Mouse (Mus musculus): ENCODE measurements around the gene Tcf7l1.

- TF ChIP-seq CTCF (IDR thresholded peaks at IDR 0.05; ENCODE audit: low read depth) = no peak
- TF ChIP-seq EP300 (IDR thresholded peaks at IDR 0.05; ENCODE audit: low read depth) = no peak
Measured at GRCm38 (mm10) chr6:72711508-72712081, 77.5 kb downstream of the Tcf7l1 start.
